Mouse (Mus musculus) T-helper 1 cell (primary cell): ENCODE measurements around the gene Btrc.

Experiments
- in situ Hi-C: fragments of 300-600 bp; cut with MboI, MseI; formaldehyde crosslinking; loops from one replicate; pipeline ENCODE4 v1.15.1; 2025; ENCODE audit warnings: high pct_unique_total_duplicates

Gene Btrc

GRCm38 (mm10) chr19:45472691-45473520 lies 109.4 kb downstream of the Btrc start:
- in situ Hi-C loops = no loop called here

- in situ Hi-C loops = loop anchor here (5.0 kb wide), 1 partner anchor 1022 kb away; no protein-coding TSS in a partner anchor
Measured at GRCm38 (mm10) chr19:45474686-45475085, 111.2 kb downstream of the Btrc start.

- in situ Hi-C loops = loop anchor here (5.0 kb wide), 1 partner anchor 1024 kb away; no protein-coding TSS in a partner anchor
Measured at GRCm38 (mm10) chr19:45475928-45476553, 112.5 kb downstream of the Btrc start.

DNA sequence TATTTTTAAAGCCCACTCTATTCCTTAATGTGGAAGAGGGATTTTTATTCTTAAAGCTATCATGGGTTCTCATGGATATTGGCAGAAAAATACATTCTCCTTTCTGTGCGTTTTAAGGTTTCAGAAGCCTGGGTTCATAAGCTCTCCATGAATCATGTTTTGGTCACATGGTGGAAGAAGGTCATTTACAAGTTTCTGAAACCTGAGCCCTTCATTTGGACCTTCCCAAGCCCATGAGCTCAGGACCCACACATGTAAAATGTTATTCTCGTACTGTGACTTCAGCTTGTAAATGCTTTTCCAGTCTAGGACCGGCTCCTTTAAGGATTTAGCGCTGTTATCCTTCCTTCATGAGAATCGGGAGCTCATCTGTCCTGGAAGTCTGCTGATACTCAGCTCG lies 116.0 kb downstream of the Btrc start:
- in situ Hi-C loops = loop anchor here (5.0 kb wide), 1 partner anchor 1027 kb away; no protein-coding TSS in a partner anchor

DNA sequence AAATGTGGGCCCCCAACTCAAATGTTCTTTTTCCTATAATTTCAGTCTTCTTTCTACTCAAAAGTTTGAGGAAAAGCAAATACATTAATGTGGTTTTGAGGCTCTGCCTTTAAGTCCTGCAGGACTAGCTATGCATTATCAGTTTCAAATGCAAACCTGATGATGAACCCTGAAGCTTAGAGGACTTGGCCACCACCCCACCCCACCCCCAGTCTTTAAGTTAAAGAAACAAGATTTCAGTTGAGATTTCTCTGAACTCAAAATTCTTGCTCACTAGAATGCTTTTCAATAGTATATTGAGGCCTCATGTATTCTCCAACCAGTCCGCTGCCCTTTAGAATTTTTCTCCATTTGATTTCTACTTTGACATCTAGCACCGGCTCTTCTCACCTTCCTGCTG lies 117.0 kb downstream of the Btrc start:
- in situ Hi-C loops = no loop called here

DNA sequence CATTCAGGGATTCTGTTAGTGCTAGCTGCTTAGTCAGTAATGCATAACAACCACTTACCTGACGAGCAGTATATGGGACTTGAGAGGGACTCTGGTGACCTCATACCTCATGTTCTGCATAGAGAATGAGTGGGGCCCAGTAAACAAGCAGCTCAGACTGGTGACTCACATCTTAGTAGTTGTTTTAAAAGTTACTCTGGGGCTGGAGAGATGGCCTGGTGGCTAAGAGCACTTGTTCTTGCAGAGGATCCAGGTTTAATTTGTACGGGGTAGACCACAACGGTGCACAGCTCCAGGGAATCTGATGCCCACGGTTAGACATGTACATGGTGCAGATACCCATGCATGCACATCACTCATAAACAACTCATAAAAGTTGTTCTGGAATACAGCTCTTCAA lies 117.4 kb downstream of the Btrc start:
- in situ Hi-C loops = no loop called here

DNA sequence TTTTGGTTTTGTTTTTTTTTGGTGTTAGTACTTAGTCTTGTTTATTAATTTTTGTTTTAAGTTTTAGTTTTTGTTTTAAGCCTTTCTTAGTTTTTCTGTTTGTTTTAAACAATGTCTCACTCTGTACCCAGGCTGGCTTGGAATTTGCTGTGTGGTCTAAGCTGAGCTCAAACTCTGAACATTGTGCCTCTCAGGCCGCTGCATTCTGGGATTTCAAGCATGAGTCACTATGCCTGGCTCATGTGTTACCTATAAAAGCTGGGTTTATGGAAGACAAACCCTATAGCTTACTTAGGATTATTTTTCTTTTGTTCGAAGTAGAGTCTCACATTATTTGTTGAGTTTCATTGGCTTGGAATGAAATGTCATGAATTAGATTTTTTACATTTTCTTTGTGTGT lies 119.9 kb downstream of the Btrc start:
- in situ Hi-C loops = no loop called here

DNA sequence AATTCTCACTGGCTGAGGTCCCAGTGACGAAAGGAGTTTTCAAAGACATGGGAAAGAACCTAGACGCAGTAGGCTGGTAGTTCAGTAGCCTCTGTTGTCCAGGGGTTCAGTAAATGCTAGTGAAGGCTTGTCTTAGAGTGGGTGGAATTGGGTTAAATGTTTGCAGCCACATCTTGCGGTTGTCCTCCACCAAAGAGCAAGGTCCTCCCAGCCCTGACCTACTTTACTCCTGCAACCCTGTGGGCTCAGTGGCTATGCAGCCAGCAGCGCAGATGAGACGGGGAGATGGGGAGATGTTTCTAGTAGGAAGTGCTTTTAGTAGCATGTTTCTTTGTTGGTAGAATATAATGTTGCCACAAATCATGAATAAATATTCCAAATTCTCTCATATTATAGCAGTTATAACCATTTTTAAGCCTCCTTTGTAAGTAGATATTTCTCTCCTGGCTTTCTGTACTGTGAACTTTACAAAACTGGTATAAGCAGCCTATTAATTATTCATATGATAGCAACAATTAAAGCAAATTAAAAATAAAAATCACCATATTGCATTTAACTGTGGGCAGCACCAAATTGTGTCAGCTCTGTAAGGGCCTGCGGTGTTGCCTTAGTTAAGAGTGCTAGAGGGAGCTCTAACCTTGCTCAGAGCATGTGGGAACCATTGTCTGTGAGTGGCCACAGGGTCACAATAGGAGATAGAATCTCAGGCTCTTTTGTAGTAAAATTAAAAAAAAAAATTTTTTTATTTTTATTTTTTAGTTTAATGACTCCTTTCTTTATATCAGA lies 122.9 kb downstream of the Btrc start:
- in situ Hi-C loops = no loop called here

GRCm38 (mm10) chr19:45486992-45487387 lies 123.5 kb downstream of the Btrc start:
- in situ Hi-C loops = no loop called here

- in situ Hi-C loops = no loop called here
Measured at GRCm38 (mm10) chr19:45489961-45490360, 126.4 kb downstream of the Btrc start.

GRCm38 (mm10) chr19:45491246-45491645 lies 127.7 kb downstream of the Btrc start:
- in situ Hi-C loops = no loop called here

DNA sequence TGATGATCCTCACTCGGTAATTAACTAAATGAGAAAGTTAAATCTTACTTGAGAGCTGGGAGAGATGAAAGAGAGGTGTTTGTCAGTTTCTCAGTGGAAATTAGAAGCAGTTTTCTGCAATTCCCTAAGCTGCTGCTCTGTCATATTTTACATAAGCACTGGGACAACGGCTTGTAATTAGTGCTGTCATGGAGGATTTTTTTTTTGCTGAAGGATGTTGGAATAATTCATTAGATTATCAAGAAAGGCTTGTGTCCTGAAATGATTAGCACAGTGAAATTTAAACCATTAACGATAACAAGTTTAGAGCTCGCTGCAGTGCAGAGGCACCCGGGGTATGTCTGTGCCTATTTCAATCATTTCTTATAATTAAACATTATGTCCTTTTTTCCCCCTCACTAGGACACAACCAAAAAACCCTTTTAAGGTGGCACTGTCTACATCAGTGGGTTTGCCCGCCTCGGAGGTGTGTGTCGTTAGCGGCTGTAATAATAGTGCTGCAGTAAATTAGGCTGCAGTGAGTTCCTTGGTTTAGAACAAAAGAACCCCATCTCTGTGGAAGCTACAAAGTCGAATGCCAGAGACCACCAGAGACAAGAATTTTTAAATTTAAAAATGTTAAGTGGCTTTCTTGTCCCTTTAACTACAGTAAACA lies 130.7 kb downstream of the Btrc start:
- in situ Hi-C loops = no loop called here

- in situ Hi-C loops = no loop called here
Measured at GRCm38 (mm10) chr19:45505446-45505845, 141.9 kb downstream of the Btrc start.

- in situ Hi-C loops = no loop called here
Measured at GRCm38 (mm10) chr19:45507531-45507930, 144.0 kb downstream of the Btrc start.

GRCm38 (mm10) chr19:45510680-45511079 lies 147.1 kb downstream of the Btrc start:
- in situ Hi-C loops = loop anchor here (5.0 kb wide), 1 partner anchor 58 kb away; no protein-coding TSS in a partner anchor

DNA sequence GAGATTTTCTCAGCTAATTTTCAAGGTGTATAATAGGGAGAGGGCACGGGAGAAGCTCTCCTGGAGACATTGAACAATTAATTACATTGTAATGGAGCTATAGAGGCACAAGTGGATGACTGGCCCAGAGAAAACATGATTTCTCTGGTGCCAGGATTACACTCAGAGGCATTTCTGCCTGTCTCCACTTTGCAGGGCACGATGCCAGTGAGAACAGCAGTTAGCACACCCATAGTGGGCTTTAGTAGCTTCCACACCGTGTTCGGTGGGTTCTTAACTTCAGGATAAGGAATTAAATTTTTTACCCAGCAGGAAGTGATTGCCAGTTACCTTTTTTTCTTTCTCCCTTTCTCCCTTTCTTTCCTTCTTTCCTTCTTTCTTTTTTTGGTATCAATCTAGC lies 147.9 kb downstream of the Btrc start:
- in situ Hi-C loops = loop anchor here (5.0 kb wide), 1 partner anchor 59 kb away; no protein-coding TSS in a partner anchor

DNA sequence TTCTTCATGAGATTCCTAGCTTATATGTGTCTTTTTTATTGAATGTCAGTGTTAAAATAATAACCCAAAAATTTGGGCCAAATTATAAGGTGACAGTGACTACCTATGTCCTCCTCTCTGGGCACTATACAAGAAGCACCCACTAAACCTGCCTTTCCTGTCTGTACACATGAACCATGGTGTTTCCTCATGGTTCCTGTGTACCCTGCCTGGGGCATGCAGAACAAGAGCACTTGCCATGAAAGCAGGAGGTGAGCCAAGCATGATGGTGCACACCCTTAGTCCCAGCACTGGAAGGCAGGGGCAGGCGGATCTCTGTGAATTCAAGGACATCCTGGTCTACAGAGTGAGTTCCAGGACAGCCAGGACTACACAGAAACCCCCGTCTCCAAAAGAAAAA lies 151.8 kb downstream of the Btrc start:
- in situ Hi-C loops = loop anchor here (5.0 kb wide), 1 partner anchor 107 kb away; no protein-coding TSS in a partner anchor

DNA sequence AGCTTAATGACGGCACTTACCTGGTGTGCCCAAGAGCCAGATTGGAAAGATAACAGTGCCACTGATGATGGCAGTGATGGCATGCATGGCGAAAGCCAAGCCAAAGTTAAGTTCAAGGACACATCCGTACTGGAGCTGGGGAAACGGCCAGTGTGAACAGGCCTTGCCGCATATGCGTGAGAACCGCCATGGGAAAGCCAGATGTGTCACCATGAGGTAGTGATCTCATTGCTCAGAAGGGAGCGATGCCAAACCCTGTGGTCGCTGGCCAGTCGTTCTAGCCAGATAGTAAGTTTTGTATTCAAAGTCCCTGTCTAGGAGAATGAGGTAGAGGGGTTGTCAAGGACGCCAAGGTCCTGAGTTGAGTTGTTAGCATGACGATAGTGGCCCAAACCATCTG lies 152.7 kb downstream of the Btrc start:
- in situ Hi-C loops = loop anchor here (5.0 kb wide), 1 partner anchor 106 kb away; no protein-coding TSS in a partner anchor

- in situ Hi-C loops = loop anchor here (10.0 kb wide), 1 partner anchor 347 kb away; no protein-coding TSS in a partner anchor
Measured at GRCm38 (mm10) chr19:45527382-45527781, 163.8 kb downstream of the Btrc start.

GRCm38 (mm10) chr19:45527931-45528534 lies 164.5 kb downstream of the Btrc start:
- in situ Hi-C loops = loop anchor here (10.0 kb wide), 1 partner anchor 347 kb away; no protein-coding TSS in a partner anchor

DNA sequence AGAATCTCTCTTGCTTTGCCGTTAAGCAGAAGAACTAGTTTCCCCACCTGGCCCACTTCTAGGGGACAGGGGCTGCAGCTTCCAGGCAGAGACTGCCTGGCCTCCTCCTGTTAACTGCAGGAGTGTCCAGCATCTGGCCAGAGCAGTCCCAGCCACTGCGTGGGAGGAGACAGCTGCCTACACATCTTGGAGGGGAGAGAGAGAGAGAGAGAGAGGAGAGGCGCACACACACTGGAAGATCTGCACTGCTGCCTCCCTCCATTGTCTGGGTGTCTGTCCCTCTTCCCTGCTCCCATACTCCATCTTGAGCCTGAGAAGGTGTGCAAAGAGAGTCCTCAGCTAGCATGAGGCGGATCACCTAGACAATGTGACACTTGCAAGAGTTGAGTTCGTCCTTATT lies 165.8 kb downstream of the Btrc start:
- in situ Hi-C loops = loop anchor here (10.0 kb wide), 1 partner anchor 346 kb away; no protein-coding TSS in a partner anchor
